Mouse (Mus musculus): ENCODE measurements around the gene Phex.

Phex gene

GRCm38 (mm10) chrX:157415212-157415611 lies at the start of gene Phex:
TSS of gene Phex (minus strand) at chrX:157415312.
- DNase-seq = no peak

GRCm38 (mm10) chrX:157462716-157463115 lies 47.6 kb upstream of the Phex start:
- DNase-seq = no peak

- peak; percentile 31 for DNase-seq
Measured at GRCm38 (mm10) chrX:157454430-157454829, 39.3 kb upstream of the Phex start.

GRCm38 (mm10) chrX:157449000-157449399 lies 33.9 kb upstream of the Phex start:
- DNase-seq = no peak

GRCm38 (mm10) chrX:157447431-157447830 lies 32.3 kb upstream of the Phex start:
- no peak for DNase-seq

GRCm38 (mm10) chrX:157434768-157435167 lies 19.7 kb upstream of the Phex start:
- DNase-seq = no peak

- DNase-seq = no peak
Measured at GRCm38 (mm10) chrX:157419451-157419850, 4.3 kb upstream of the Phex start.

- DNase-seq = no peak
Measured at GRCm38 (mm10) chrX:157404919-157405318, 10.2 kb downstream of the Phex start.

- DNase-seq = no peak
Measured at GRCm38 (mm10) chrX:157391241-157391640, 23.9 kb downstream of the Phex start.

GRCm38 (mm10) chrX:157390102-157390501 lies 25.0 kb downstream of the Phex start:
- no peak for DNase-seq

- no peak for DNase-seq
Measured at GRCm38 (mm10) chrX:157388419-157388818, 26.7 kb downstream of the Phex start.

GRCm38 (mm10) chrX:157387025-157387424 lies 28.1 kb downstream of the Phex start:
- DNase-seq = no peak

GRCm38 (mm10) chrX:157378822-157379221 lies 36.3 kb downstream of the Phex start:
- DNase-seq = peak; percentile 0

GRCm38 (mm10) chrX:157377456-157377855 lies 37.7 kb downstream of the Phex start:
- DNase-seq = no peak

- no peak for DNase-seq
Measured at GRCm38 (mm10) chrX:157373873-157374272, 41.2 kb downstream of the Phex start.

GRCm38 (mm10) chrX:157369166-157369565 lies 45.9 kb downstream of the Phex start:
- no peak for DNase-seq

- no peak for DNase-seq
Measured at GRCm38 (mm10) chrX:157355521-157355920, 59.6 kb downstream of the Phex start.

GRCm38 (mm10) chrX:157346201-157346600 lies 68.9 kb downstream of the Phex start:
- DNase-seq = no peak

- no peak for DNase-seq
Measured at GRCm38 (mm10) chrX:157334726-157335125, 80.4 kb downstream of the Phex start.

- no peak for DNase-seq
Measured at GRCm38 (mm10) chrX:157329821-157330220, 85.3 kb downstream of the Phex start.

GRCm38 (mm10) chrX:157328396-157328795 lies 86.7 kb downstream of the Phex start:
- no peak for DNase-seq

- no peak for DNase-seq
Measured at GRCm38 (mm10) chrX:157327756-157328155, 87.4 kb downstream of the Phex start.

- DNase-seq = no peak
Measured at GRCm38 (mm10) chrX:157324396-157324795, 90.7 kb downstream of the Phex start.

- DNase-seq = no peak
Measured at GRCm38 (mm10) chrX:157310331-157310730, 104.8 kb downstream of the Phex start.

- no peak for DNase-seq
Measured at GRCm38 (mm10) chrX:157308171-157308570, 106.9 kb downstream of the Phex start.

GRCm38 (mm10) chrX:157307411-157307810 lies 107.7 kb downstream of the Phex start:
- DNase-seq = peak; percentile 14

Measured in kidney, postnatal 14 days (tissue).